Mouse (Mus musculus) embryonic fibroblast, embryonic 13.5 days (primary cell): ENCODE results near the gene Insig2.

Experiments used
- CTCF ChIP-seq: IDR thresholded peaks from 2 replicates; pipeline ENCODE4 v1.5.1; 2011; ENCODE audit warnings: mild to moderate bottlenecking, control low read depth, low read length, moderate library complexity, borderline replicate concordance; ENCODE audit not compliant: insufficient read depth
- POLR2A ChIP-seq: IDR thresholded peaks from 2 replicates; pipeline ENCODE4 v1.6.1; 2011; ENCODE audit warnings: low read depth, mild to moderate bottlenecking, control low read depth, low read length, moderate library complexity

- no peak for TF ChIP-seq POLR2A
- TF ChIP-seq CTCF: no peak
Measured at GRCm38 (mm10) chr1:121330621-121331020, 1.8 kb downstream of the Insig2 start.
